Mouse (Mus musculus): ENCODE results near the gene Gm10842.
A peak's percentile ranks its signal among the peaks of the same experiment; 100 is the strongest.
"Not testable (repeated sequence)": the region's sequence is repeated elsewhere in the genome, so short reads cannot be mapped to it uniquely, and the experiment has no call there.

The Gm10842 gene

DNA sequence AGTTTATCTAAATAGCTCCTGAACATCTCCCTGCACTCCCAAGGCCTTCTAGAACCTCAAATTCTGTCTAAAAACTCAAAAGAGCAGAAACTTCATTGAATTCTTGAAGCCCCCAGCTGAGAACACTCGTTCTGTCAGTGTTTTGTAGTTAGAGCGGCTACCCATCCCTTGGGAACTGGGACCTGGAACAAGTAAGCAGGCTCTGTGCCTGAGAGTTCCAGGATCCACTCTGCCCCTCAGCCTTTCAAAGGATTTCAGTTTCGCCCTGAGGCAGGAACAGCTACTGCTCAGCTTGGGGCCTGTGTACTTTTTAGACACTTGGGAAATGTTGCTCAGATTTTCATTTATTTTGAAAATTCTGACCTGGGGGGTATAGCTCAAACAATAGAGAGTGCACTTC, at the start of gene Gm10842:
Gene Gm10842, plus strand, starts transcription at position 301 of the 400 bp plus-strand sequence.
- no peak for DNase-seq (ENCODE audit: low spot score in 2 of 2)

DNA sequence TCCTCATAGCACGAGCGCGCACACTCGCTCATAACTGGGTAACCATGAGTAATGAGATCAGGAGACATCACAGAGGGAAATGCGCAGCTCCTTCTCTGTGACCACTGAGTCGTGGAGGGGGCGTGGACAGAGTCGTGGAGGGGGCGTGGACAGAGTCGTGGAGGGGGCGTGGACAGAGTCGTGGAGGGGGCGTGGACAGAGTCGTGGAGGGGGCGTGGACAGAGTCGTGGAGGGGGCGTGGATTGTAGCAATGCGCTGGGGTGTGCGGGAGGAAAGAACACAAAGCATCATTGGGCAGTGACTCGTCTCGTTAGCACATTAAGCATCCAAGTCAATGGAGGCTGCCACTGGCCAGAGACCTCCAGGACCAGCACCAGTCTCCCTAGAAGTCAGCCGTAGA, 34.2 kb upstream of the Gm10842 start:
- DNase-seq (ENCODE audit: low spot score in 2 of 2) = not testable (repeated sequence)

DNA sequence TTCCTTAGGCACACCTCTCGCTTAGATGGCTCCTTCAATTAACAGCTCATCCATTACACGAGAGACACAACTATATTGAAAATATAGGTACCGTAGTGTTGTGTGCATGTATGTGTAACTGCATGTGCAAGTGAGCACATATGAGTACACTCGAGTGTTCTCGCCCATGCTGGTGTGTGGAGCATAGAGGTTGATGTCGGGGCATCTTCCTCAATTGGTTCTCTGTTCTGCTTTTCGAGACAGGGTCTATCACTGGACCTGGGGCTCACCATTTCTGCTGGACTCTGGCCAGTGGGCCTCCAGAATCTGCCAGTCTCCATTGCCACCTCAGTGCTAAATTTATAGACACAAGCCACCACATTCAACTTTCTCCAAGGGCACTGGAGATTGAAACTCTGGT, 28.9 kb upstream of the Gm10842 start:
- DNase-seq (ENCODE audit: low spot score in 2 of 2) = no peak

DNA sequence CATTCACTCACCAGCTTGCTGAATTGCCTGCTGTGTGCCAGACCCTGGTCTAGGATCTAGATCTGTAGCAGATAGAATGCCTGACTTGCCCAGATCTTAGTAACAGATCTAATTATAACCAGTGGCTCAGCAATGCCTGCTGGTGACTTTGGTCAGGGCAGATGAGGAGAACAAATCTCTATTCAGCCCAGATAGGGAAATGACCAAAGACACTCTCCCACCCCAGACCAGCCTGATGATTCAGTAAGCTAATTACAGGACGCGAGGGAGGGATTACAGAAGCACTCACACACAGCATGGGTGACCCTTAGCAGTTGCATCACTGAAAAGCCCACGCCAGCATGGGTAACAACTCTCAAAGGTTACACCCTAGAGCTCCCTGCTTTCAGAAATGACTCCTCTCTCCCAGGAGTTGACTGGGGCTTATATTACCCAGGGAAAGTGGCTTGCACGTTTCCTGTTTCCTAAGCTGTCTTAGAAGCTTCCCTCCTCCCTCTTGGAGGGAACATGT, 26.1 kb upstream of the Gm10842 start:
- DNase-seq (ENCODE audit: low spot score in 2 of 2) = no peak

DNA sequence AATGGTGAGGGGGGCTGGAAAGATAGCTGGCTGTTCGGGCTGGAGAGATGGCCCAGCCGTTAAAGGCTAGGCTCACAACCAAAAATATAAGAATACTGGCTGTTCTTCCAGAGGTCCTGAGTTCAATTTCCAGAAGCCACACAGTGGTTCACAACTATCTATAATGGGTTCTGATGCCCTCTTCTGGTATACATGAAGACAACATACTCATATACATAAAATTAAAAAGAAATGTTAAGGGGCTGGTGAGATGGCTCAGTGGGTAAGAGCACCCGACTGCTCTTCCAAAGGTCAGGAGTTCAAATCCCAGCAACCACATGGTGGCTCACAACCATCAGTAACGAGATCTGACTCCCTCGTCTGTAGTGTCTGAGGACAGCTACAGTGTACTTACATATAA, 24.9 kb upstream of the Gm10842 start:
- not testable (repeated sequence) for DNase-seq (ENCODE audit: low spot score in 2 of 2)

DNA sequence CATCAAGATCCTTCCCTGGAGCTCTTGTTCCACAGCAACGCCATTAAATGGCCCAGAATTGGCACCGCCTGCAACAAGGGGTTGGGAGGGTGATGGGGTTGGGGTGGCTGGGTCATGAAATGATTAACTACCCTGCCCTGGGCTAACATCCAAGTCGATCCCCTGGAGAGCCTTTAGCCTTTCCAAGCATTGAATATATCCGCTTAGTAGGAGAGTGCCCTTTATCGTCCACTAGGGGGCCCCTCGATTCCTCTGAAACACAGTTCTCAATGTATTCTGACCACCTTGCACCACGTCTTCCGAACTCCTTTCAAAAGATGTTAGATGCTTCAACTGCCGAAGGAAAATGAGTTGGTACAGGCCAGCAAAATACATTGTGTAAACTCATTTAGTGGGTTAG, 22.7 kb upstream of the Gm10842 start:
- no peak for DNase-seq (ENCODE audit: low spot score in 2 of 2)

DNA sequence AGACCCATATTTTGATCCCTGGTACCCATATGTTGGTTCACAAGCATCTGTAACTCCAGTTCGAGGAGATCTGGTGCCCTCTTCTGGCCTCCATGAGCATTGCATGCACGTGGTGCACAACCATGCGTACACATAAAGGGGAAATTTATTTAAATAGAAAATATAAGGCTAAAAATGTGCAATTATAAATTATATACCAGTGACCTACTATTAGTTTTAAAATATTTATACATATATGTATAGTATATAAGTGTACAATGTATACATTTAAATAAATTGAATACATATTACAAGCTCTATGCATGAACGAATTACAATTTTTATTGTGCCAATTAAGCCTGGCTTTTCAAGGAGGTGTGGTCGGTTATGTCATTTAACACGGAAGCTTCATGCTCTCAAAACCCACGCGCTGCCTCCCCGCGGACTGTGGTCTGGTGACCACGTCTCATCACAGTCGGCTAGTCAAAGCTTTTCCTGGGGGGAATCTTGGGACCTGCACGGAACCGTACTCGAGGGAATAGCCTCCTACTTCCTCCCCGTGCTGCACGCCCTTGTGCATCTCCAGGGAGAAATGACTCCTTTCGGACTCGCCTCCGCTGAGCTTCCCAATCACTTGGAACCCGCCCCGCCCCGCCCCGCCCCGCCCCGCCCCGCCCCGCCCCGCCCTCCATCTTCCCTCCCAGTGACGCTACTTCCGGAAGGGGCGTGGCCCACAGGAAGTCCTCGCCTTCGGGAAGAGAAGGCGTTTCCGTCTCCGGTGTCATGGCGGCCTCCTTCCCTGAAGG, 20.8 kb upstream of the Gm10842 start, which contains the start of gene Mettl2:
Gene Mettl2, plus strand, starts transcription at position 691 of the 785 bp plus-strand sequence.
- peak; percentile 69 to 77 for DNase-seq (ENCODE audit: low spot score in 2 of 2)

DNA sequence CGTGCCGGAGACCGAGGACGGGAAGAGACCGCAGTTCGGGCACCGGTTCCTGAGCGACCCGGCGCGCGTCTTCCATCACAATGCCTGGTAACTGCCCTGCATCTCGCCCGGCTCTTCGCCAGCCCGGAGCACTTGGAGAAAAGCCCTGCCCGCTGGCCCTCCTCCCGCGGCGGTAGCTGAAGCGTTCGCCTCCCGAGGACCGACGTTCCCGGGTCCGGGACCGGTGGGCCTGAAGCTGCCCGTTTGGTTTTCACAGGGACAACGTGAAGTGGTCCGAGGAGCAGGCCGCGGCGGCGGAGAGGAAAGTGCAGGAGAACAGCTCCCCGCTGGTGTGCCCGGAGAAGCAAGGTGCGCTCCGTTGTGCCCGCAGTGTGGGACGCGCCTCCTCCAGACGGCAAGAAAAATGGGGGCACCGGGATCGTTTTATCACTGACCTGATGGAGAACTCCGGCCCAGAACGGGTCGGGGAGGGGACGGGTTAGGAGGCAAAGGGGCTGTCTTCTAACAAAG, 20.1 kb upstream of the Gm10842 start:
- DNase-seq (ENCODE audit: low spot score in 2 of 2) = no peak

DNA sequence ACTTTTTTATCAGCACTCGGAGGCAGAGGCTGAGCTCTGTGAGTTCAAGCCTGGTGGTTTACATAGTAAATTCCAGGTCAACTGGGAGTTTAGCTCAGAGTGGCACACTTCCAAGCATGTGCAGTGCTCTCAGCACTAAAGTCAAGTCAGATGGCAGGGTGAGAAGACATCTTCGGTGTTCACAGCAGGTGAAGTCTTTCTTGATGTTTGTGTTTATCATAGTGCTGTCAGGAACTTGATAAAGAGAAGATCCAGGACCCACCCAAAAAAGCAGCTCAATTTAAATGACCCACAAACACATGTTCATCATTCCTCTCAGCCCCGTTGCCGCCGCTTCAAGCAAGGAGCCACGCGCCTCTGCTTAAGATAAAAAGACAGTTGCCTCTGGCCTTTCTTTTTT, 11.0 kb upstream of the Gm10842 start:
- no peak for DNase-seq (ENCODE audit: low spot score in 2 of 2)

DNA sequence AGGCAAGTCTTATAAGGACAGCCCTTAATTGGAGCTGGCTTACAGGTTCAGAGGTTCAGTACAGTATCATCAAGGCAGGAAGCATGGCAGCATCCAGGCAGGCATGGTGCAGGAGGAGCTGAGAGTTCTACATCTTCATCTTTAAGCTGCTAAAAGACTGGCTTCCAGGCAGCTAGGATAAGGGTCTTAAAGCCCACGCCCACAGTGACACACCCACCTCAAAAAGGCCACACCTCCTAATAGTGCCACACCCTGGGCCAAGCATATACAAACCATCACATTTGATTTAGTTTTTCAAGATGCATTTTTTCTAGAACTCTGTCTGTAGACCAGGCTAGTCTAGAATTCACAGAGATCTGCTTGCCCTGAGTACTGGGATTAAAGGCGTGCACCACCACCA, 9.4 kb upstream of the Gm10842 start:
- DNase-seq (ENCODE audit: low spot score in 2 of 2) = not testable (repeated sequence)

DNA sequence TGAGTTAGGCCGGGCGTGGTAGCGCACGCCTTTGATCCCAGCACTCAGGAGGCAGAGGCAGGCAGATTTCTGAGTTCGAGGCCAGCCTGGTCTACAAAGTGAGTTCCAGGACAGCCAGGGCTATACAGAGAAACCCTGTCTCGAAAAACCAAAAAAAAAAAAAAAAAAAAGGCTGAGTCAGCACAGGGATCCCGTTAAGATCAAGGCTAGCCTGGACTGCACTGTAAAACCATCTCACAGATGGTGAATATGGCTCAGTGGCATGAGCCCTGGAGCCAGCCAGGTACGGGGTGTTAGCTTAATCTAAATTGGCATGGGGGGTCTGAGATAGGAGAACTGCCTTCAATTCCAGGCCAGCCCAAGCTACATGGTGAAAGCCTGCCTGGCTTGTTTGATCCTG, 6.2 kb upstream of the Gm10842 start:
- not testable (repeated sequence) for DNase-seq (ENCODE audit: low spot score in 2 of 2)

DNA sequence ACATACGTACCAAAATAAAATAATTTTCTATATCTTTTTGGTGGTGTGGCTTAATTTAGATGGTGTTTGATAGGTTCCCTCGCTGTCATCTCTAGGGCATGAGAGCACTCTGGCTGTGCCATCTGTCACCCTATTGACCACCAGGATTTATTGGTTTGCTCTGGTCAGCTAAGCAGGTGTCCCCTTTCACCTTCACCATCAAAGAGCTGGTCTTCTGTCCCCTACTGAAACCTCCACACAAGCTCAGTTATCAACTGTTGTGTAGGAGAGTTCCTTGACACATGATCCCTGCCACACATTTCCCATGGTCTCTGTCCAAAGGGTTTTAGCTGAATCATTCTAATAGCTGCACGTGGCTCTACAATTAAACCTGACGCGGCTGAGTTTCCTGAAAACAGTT, 5.6 kb upstream of the Gm10842 start:
- no peak for DNase-seq (ENCODE audit: low spot score in 2 of 2)

DNA sequence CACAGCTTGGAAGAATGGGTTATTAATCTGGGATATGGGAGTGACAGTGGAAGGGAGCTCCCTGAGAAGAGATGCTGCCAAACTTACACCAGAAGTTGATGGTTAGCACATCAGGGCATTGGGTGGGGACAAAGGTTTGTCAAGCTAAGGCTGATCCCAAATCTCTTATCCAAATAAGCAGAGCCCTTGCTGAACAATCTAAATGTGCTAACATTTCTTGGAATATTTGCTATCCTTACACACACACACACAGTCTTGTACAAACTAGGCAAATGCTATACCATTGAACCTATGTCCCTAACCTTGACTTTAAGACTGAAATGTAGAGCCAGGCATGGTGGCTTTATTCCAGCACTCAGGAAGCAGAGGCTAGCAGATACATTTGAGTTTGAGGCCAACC, 3.1 kb upstream of the Gm10842 start:
- no peak for DNase-seq (ENCODE audit: low spot score in 2 of 2)

DNA sequence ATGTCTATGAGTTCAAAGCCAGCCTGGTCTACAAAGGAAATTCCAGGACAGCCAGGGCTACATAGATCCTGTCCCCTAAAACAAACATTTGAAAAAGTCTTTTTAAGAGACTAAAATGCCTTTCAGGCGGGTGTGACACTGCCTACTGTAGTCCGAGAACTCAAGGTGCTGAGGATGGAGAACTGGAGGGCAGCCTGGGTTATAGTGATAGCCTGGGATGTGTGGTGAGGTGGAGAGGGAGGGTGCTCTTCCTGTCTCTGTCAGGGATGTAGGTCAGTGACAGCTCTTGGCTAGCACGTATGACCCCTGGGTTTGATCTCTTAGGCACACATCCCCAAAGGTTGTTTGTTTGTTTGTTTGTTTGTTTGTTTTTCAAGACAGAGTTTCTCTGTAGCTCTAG, 2.6 kb upstream of the Gm10842 start:
- no peak for DNase-seq (ENCODE audit: low spot score in 2 of 2)

DNA sequence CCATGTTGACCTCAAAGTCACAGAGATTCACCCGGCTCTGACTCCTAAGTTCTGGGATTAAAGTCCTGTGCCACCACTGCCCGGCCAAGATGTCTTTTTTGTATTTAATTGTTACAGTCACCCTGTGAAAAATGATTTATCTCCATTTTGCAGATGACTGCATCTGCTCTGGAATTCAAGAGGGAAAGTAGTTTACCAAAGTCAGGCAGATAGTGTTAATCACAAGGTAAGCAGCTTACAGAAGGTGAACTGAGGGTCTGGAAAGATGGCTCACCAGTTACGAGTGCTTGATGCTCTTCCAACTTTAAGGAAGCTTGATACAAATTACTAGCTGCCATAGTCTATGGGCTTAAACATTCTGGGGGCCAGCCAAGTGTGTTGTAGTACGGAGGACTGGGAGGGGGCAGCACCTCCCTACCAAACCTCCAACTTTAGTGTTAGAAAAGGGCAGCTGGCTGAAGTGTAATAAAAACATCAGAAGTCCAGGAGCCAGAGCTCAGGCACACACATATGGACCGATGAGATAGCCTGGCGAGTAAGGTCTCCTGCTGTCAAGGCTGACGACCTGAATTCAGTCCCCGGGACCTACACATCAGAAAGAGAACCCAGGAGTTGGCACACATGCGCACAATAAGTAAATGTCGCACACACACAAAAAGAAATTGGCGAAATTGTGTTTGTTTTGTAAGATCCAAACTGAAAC, 2.0 kb upstream of the Gm10842 start:
- DNase-seq (ENCODE audit: low spot score in 2 of 2) = no peak

DNA sequence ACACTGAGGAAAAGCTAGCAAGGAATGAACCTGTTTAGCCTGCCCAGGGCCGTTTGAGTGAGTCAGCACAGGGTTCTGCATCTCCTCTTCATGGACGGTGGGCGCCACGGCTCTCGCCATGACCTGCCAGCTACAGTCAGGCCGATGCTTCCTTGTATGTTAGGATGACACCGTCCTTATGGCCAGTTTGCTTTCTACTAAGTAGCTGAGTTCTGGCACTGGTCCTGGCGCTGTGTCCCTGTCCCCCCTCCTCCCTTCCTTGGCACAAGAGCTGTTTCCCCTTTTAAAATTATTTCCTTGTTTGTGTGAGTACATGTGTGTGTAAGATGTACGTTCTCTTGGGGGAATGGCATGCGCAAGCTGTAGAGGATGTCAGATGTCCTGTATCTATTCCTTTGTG, 1.5 kb upstream of the Gm10842 start:
- no peak for DNase-seq (ENCODE audit: low spot score in 2 of 2)

DNA sequence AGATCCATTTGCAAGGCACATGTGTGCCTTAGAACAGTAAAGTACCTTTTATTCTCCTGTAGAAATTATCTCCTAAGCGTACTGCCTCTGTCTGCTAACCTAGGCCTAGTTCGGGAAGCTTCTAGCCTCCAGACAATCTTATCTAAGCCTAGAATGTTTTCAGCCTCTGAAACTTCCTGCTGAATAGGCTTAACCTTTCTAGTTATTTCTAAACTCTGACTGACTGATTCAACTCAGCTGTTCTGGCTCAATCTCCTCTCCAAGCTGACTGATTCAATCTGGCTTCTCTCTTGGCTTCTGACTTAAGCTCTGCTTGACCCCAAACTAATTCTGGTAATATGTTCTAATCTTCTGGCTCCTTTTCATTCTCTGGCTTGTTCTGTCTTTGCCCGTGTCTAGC, 2.7 kb downstream of the Gm10842 start:
- no peak for DNase-seq (ENCODE audit: low spot score in 2 of 2)

DNA sequence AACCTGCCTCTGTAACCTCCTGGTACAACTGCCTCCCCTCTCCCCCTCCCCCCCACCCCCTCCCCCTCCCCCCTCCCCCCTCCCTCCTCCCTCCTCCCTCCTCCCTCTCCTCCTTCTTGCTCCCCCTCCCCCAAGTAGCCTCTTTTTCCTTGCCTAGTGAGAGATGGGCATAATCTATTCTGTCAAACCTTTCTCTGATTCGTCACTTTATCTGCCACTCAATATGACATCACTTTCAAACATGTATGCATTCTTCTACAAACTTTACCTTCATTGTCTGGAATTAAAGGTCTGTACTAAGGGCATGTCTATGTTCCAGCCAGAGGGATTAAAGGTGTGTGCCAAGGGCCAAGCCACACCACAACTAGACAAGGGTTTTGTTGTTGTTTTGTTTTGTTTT, 3.1 kb downstream of the Gm10842 start:
- DNase-seq (ENCODE audit: low spot score in 2 of 2) = no peak

DNA sequence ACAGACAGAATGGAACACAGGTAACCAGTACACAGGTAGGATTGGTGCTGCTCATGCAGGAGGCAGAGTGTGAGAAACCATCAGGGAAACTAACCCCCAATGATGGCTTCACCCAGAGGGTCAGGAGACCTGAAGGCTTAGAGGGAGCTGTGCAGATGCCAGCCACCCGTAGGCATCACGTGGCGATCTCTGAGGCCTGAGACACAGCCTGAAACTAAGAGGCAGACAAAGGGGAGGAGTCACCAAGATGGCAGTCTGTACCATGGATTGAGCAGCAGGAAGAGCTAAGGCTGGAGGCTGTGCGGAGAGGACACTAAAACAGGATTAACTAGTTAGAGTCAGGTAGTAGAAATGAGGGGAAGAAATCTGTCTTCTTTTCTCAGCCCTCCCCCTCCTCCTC, 4.0 kb downstream of the Gm10842 start:
- DNase-seq (ENCODE audit: low spot score in 2 of 2) = no peak

DNA sequence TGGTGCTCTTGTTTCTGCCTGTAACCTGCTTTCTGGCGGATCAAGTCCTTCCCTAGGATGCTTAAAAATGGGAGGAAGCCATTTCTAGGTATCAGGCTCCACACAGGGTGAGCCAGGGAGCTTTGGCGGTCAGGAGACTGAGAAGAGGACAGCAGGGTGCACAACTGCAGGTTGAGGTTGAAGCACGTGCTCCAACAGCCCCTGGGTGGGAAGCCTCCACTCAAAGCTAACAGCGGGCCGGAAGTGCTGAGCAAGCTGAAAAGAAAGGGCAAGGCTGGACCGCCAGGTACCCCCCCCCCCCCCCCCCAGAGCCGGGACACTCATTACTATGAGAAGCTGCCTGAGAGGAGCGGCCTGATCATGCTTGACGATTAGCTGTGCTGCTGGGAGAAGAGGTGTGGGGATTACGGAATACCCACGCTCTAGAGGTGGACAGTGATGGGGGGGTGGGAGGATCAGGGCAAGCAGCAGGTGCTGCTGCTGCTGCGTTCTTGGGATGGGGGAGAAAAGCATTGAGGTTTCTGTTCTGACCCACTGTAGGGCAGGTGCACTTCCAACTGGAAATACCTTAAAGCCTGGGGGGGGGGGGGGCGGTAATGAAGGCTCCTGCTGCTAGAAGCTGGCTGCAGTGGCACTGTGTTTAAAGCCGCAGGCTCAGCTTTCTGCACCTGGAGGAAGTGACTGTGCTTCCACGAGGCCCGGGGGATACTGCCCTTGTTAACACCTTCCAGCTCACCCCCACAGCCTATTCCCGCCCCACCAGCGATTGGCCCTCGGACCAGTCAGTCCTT, 4.7 kb downstream of the Gm10842 start:
- no peak for DNase-seq (ENCODE audit: low spot score in 2 of 2)

DNA sequence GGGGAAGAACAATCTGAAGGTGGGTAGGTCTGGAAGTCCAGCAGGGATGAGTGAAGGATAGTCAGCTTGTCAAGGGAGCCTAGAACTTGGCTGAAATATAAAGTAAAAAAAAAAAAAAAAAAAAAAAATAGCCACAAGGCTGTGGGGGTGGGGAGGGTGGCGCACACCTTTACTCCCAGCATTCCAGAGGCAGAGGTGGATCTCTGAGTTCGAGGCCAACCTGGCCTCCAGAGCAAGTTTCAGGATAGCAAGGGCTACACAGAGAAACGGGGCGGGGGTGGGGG, 5.3 kb downstream of the Gm10842 start:
- DNase-seq (ENCODE audit: low spot score in 2 of 2) = no peak

DNA sequence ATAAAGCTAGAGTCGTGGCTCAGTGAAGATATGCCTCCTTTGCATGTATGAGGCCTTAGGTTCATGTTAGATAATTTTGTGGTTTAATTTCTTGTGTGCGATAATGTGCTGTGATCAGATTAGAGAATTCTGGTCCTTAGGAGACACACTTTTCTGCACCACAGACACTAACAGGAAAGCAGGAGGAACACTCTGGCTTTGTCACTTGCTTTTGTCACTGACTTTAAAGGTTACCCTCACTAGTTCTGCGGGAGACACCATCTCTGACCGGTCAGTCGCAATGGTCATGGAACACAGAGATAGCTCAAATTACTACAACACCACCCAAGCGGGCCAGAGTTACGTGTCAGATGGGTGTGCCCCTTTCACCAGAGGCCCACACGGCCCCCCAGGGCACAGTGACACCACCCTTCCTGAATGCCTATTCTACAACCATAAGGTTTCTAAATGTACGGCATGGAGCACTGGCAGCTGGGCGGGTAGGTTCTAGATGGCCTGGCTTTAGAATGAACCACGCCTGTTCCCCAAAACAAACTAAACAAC, 5.7 kb downstream of the Gm10842 start:
- no peak for DNase-seq (ENCODE audit: low spot score in 2 of 2)

Measured in frontal cortex, postnatal 10 days (tissue).